Mouse (Mus musculus): Measurements from ENCODE around the gene Urb1.

The Urb1 gene

GRCm38 (mm10) chr16:90766919-90767454 lies 43.2 kb downstream of the Urb1 start:
- no peak for DNase-seq (ENCODE audit: low read depth, low spot score)

GRCm38 (mm10) chr16:90765195-90765877 lies 44.9 kb downstream of the Urb1 start:
- no peak for DNase-seq (ENCODE audit: low read depth, low spot score)

GRCm38 (mm10) chr16:90760515-90760914 lies 49.7 kb downstream of the Urb1 start:
- no peak for DNase-seq (ENCODE audit: low read depth, low spot score)

GRCm38 (mm10) chr16:90759335-90759734 lies 50.9 kb downstream of the Urb1 start:
- DNase-seq (ENCODE audit: low read depth, low spot score) = no peak

GRCm38 (mm10) chr16:90753386-90753941 lies 56.7 kb downstream of the Urb1 start:
- DNase-seq (ENCODE audit: low read depth, low spot score) = no peak

GRCm38 (mm10) chr16:90748169-90748568 lies 62.0 kb downstream of the Urb1 start:
- DNase-seq (ENCODE audit: low read depth, low spot score) = no peak

- DNase-seq (ENCODE audit: low read depth, low spot score) = no peak
Measured at GRCm38 (mm10) chr16:90747143-90747542, 63.1 kb downstream of the Urb1 start.

GRCm38 (mm10) chr16:90738092-90738956 lies 71.9 kb downstream of the Urb1 start, which contains the start of gene Mrap:
TSS of gene Mrap (plus strand) at chr16:90738207.
- no peak for DNase-seq (ENCODE audit: low read depth, low spot score)

GRCm38 (mm10) chr16:90736672-90737270 lies 73.4 kb downstream of the Urb1 start:
- DNase-seq (ENCODE audit: low read depth, low spot score) = no peak

- no peak for DNase-seq (ENCODE audit: low read depth, low spot score)
Measured at GRCm38 (mm10) chr16:90735611-90736010, 74.6 kb downstream of the Urb1 start.

- peak; percentile 93 for DNase-seq (ENCODE audit: low read depth, low spot score)
Measured at GRCm38 (mm10) chr16:90727233-90728115, 82.7 kb downstream of the Urb1 start, which contains the start of gene Mis18a. TSS of gene Mis18a (minus strand) at chr16:90727404.

GRCm38 (mm10) chr16:90726600-90727227 lies 83.5 kb downstream of the Urb1 start:
- DNase-seq (ENCODE audit: low read depth, low spot score) = no peak

GRCm38 (mm10) chr16:90724051-90724450 lies 86.2 kb downstream of the Urb1 start:
- no peak for DNase-seq (ENCODE audit: low read depth, low spot score)

- no peak for DNase-seq (ENCODE audit: low read depth, low spot score)
Measured at GRCm38 (mm10) chr16:90710313-90710712, 99.9 kb downstream of the Urb1 start.

- DNase-seq (ENCODE audit: low read depth, low spot score) = peak; percentile 84
Measured at GRCm38 (mm10) chr16:90709711-90710289, 100.4 kb downstream of the Urb1 start.

GRCm38 (mm10) chr16:90706279-90706678 lies 103.9 kb downstream of the Urb1 start:
- DNase-seq (ENCODE audit: low read depth, low spot score) = no peak

GRCm38 (mm10) chr16:90704161-90704825 lies 105.9 kb downstream of the Urb1 start:
- no peak for DNase-seq (ENCODE audit: low read depth, low spot score)

GRCm38 (mm10) chr16:90703646-90704045 lies 106.6 kb downstream of the Urb1 start:
- DNase-seq (ENCODE audit: low read depth, low spot score) = no peak

GRCm38 (mm10) chr16:90701541-90701940 lies 108.7 kb downstream of the Urb1 start:
- DNase-seq (ENCODE audit: low read depth, low spot score) = no peak
